Mouse (Mus musculus) fat pad, adult 2 months (tissue): ENCODE measurements around the gene Myl4.

Source experiments
- DNase-seq: peaks from one replicate; pipeline ENCODE4 v3.0.0-alpha.2; 2011; ENCODE audit warnings: low read depth, low spot score; ENCODE audit errors: extremely low read depth

Gene Myl4

DNA sequence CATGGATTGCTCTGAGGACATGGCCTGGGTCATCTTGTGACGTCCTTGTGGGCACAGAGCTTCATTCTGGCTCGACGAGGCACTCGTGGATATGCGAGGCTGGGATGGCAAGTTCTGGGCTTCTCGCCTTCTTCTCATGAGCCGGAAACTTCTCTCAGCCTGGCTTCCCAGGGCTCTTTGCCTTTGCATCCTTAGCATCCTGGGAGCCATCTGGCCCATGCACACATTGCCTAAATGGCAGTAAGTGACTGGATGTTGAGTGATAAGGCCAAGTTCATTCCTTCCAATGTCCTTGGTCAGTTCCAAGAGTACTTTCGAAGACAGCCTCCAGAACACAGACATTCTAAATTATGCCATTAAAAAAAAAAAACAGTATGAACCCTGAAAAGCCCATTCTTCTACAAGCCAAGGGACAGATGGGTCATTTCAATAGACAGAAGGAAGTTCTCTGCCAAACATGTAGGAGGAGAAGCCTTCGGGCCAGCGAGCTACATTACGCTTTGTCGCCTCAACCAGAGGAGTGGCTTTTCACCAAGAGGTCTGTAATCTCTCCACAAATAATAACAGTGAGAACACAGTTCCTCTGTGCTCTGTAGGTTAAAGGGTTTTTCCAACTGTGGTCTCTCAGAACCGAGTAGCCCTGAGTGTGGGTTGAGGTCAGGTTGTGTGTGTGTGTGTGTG, 48.9 kb downstream of the Myl4 start:
- DNase-seq: peak; percentile 42

DNA sequence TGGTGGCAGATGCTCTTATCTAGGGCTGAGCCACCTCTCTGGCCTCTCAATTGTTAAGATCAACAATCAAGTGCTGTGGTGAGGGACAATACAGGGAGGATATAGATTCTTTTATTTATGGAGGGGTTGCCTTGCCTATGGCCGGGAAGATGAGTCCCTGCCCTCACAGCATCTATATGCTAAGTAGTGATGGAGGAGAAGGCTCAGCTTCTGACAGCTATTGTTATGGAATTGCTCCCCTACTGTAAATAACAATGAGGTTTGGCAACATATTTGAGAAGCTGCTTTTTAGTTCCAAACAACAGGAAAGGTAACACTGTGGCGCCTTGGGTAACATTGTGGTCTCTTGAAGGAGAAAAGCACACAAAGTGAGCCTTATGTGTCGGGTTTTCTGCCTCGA, 50.2 kb downstream of the Myl4 start:
- no peak for DNase-seq

DNA sequence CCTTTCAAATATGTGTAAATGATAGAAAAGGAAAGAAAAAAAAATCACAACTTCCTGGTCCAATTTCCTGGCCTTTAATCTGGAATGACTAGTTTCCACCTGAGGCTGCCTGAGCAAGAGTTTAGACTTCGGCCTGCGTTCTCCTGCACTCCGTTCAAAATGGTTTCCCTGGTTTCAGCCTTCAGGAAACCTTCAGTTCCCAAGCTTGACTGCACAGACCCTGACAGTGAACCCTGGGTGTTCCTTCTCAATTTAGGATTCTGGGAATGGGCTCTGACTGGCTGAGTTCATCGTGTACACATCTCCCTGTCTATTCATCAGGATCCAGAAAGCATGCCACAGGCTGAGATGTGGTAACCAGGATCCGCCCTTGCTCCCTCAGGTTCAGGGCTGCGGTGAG, 53.7 kb downstream of the Myl4 start:
- no peak for DNase-seq

DNA sequence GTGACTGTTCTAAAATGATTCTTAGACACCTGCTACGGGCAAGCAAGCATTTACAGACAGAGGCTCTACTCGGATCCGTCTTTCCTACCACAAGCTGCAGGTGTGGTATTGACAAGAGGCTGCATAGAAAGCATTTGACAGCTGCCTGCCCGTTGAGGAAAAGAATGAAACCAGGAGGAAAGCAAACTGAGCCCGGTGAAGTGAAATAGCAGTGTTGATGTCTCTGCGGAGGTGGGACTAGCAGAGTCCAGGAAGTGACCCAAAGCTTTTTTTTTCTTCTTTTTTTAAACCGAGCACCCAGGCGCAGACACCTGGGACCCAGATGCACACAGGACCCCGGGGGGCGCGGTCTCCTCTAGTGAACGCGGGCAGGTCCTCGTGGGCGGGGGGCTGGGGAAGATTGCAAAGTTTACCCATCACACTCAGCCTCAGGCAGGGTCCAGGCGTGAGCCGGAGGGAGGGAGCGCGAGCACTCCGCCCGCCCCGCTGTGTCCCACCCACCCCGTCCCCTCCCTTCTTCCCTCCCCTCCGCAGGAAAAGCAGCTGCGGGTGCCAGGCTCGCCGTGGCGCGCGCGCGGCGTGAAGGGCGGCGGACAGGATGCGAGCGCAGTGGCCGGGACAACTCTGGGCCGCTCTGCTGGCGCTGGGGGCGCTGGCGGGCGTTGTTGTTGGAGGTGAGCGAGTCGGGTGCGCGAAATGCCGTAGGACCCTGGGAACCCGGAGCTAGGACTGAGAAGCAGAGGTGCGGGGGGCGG, 57.2 kb downstream of the Myl4 start, which contains the start of gene Itgb3:
TSS of gene Itgb3 (plus strand) at position 510 of the 755 bp plus-strand sequence.
- no peak for DNase-seq

DNA sequence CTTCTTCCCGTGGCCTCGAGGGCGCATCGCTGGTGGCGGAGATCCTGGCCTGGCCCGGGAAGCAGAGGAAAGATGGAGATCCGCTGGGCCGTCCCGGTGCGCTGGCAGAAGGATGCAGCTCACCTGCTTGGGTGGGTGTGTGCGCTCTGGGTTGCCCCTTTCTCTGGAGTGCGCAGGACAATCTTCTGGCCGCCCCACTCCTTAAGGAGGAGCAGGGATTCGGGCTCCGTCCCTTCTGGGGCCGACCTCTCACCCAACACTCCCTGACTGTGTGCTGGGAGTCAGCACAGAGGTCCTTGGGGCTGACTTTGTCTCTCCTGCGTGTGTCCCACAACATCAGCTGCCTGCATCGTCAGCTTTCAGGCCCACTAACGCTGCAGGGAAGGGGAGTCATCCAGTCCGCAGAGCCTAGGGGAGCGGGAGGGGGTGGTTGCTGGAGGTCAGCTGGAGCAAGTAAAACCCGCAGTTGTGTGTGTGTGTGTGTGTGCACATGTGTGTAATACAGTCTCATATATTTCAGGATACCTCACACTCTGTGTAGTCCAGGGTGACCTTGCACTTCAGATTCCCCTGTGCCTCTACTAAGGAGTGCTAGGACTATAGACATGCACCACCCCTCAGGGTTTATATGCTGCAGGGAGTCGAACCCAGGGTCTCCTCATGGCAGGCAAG, 57.9 kb downstream of the Myl4 start:
- DNase-seq: no peak

DNA sequence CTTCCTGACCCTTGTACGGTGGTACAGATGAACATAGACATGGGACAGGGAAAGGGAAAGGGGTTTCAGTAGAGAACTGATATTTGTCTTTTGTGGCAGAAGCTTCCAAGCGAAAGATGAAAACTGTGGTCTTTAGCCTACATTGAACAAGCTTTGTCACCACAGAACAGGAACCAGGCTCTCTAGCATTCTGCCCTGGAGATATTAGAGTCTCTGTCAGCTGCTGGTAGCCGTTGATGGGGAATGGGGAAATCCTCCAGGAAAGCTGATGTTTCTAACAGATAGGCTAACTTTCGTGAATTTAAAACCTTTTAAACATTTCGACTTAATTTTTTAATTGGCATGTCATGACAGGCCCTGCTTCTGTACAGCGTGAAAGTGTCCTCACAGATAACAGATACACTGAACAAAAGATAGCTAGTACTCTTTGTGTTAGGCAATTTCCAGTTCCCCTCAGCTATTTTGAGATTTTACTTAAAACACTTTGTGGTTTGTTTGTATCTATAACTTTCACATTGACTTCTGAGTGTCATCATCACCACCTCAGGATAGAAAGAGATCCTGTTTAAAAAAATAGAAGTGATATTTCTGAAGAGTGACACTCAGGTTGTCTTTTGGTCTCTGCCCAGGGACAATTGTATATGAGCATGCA, 58.7 kb downstream of the Myl4 start:
- DNase-seq: no peak

DNA sequence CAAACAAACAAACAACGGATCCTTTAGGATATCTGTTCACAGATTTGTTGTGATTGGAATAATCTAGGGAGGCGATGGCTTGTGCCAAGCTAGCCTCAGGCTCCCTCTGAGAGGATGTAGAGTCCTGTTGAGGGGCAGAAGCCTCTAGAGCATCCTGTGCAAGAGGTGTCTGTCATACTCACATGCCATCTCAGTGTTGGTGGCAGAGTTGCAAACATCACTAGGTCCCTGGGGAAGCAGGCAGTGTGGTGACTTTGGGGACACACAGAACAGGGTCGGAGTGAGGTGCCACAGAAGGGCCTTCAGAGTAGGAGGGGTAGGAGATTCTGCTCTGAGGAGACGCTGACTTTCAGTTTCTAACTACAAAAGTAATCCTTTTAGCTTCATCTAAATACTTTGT, 59.3 kb downstream of the Myl4 start:
- no peak for DNase-seq

DNA sequence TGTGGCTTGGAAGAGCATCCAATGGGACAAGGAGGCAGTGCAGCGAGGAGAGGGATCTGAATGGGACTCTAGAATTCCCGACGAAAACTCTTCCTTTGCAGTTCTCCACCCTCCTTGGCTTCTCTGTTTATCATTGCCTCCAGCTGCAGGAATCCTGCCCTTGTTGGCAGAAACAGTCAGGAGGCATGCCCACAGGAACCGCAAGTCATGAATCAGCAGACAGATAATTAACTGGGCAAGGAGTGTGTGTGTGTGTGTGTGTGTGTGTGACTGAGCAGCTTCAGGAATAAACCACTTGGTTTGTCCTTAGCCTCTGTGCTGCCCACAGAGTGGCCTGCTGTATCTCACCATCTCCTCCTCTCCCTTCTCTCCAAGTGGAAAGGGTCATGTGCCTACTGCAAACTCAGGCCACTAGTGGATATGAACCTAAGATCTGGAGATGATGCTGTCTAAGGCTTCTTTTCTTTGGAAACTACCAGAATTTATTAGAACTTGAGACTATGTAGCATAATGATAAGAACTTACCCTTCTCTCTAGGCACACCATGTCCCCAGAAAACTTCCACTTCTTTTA, 61.2 kb downstream of the Myl4 start:
- no peak for DNase-seq

DNA sequence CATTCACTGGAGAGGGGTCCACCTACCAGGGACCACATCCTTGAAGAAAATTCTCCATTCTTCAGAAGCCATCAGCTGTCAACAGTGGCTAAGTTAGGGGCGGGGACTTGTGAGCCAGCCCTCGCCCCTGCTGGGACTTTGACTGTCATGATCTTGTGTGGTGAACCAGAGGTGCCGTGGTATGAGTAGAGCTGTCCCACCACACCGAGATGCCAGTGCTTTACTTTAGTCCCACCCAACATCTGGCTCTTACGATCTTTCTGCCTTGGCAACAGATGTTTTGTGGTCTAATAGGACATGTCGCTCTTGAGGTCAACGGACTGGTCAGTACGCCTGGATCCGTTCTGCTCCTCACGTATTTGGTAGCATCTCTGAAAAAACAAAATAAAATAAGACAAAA, 63.1 kb downstream of the Myl4 start:
- no peak for DNase-seq

DNA sequence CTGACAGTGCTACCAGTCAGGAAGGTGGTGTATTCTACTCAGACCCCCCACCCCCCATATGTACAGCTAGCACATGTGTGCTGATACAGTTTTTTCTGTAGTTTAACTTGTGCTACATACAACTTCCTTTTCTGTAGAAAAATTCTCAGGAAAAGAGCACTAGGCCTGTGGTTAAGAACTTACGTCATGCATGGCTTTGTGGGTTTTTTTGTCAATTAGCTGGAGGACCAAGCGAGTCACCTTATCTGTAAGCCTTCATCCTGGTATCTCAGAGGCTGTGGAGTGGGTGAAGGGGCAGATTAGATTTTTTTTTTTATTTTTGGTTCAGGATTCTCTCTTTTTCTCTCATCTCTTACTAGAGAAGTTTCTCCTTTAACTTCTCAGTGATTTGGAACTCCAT, 63.7 kb downstream of the Myl4 start:
- DNase-seq: no peak

DNA sequence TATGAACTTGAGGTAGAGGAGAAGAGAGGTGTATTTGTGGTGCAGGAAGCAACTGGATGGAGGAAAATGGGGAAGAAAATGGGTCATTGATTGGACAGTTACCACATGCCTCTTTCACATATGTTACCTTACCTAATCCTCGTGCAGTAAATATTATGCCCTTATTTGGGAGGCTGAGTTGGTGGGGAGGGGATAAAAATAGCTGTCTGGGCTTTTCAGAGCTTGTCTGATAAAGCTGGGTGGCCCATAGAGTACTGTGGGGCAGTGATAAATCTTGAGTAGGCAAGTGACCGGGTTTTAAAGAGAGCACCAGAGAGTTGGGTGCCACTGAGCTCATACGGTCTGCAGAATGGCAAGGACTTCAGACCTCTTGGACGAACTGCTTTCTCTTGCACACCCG, 65.7 kb downstream of the Myl4 start:
- no peak for DNase-seq

DNA sequence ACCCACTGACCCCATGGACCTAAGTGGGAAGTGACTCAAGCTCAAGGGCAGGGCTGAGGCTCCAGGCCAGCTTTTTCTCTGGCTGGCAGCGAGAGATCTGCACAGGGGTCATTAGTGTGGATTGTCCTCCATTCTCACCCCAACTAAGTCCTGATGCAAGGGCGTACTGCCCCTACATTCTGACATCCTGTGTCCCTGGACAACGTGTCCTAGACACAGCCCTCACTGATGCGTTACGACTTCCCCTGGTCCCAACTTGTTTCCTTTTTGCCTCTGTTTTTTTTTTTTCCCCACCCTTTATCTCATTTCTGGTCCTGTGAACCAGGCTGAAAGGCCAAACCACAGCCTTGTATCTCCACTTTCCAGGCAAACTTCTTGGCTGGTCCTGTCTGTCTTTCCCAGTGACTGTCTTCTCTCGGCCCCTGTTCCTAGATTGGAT, 68.2 kb downstream of the Myl4 start:
- no peak for DNase-seq

DNA sequence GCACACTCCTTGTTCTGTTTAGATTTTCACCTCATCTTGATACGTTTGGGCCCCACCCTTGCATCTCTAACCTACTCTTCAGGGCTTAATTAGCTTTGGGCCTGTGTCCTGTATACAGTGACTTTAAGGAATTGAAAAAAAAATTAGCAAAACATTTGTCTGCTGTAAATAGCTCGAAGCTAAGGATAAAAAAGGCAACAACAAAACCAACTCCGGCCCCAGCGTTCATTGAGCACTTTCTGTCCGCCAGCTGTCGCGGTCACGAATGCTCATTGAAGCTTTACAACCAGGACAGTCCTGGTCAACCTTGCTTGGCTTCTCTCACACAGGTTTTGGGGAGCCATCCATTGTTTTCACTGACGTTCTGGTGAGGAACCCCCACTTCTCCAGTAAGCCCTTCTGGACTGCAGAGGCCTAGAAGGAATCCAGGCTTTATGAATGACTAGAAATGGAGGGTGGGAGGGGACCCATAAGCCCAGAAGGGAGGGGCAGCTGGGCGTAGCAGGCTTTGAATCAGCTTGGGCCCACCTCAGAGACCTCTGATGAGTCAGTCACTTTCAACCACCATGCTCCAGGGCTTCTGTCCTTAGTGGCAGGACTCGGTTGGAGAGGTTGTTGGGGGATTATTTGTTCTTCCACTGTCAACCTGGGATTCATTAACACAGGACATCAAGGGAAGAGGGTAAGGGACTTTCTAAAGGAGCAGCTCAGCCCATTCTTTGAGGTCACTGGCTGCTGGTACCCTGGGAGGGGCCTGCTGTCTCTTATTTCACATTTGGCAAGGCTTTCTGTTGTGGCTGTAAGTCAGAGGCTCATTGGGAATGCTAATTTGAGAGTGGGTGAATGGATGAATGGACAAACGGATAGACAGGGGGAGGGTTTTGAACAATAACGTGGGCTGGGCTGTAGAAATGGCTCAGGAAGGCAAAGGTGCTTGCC, 68.9 kb downstream of the Myl4 start:
- DNase-seq: no peak

DNA sequence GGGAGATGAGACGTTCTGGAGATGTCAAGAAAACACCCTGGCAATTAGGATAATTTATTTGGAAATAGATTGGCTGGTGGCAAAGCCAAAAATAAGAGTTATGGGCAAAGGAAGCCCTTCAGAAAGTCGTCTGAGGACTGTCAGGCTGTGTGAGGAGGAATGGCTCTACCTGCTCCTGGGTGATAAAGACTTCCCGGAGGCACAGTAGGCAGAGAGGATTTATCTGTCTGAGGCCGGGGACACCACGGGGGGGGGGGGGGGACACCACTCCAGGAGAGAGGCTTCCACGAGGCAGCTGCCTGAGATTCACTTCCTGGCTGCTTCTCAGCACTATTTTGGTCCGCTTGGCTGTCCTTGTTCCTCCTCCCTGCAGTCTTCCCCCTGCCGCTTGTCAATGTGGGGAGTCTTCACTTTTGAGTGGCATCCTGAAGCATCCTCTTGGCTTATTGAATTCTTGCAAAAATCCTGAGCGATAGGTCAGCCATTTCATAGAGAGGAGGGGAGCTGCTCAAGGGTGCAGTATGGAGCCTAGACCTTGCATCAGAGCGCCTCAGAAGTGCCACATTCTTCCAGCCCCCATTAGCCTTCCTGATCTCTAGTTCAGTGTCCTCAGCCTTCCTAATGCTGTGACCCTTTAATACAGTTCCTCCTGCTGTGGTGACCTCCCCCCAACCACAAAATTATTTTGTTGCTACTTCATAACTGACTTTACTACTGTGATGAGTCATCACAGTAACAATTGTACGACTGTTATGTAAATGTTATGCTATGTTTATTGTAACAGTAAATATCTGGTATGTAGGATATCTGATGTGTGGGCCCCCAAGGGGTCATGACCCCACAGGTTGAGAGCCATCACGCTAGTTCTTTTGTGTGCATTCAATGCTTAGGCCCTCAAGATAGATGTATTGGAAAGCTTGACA, 71.8 kb downstream of the Myl4 start:
- no peak for DNase-seq

DNA sequence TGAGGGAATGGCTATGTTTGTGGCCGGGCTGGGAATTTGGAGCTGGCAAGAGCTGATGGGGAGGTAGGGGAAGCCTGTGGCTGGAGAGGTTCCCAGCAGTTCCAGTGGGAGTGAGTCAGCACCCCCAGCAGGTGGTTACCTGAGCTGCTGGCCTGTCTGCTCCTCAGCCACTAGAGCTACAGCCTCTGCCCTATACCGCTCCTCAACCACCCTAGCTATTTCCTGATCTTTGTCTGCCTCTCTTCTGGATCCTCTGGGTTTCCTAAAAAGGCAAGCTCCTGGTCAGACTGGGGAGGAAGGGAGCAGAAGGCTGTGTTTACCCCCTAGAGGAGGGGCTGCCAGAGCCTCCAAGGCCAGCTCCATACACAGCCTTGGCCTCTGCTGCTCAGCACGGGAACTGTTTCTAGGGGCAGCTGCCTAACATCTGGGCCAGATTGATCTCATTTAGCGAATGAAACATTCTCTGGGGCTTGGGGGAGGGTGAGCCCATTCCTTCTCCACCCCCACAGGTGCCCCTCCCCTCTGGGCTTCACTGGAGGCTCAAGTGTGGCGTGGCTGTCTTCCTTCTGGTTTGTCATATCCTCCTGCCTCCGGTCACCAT, 74.4 kb downstream of the Myl4 start:
- no peak for DNase-seq

DNA sequence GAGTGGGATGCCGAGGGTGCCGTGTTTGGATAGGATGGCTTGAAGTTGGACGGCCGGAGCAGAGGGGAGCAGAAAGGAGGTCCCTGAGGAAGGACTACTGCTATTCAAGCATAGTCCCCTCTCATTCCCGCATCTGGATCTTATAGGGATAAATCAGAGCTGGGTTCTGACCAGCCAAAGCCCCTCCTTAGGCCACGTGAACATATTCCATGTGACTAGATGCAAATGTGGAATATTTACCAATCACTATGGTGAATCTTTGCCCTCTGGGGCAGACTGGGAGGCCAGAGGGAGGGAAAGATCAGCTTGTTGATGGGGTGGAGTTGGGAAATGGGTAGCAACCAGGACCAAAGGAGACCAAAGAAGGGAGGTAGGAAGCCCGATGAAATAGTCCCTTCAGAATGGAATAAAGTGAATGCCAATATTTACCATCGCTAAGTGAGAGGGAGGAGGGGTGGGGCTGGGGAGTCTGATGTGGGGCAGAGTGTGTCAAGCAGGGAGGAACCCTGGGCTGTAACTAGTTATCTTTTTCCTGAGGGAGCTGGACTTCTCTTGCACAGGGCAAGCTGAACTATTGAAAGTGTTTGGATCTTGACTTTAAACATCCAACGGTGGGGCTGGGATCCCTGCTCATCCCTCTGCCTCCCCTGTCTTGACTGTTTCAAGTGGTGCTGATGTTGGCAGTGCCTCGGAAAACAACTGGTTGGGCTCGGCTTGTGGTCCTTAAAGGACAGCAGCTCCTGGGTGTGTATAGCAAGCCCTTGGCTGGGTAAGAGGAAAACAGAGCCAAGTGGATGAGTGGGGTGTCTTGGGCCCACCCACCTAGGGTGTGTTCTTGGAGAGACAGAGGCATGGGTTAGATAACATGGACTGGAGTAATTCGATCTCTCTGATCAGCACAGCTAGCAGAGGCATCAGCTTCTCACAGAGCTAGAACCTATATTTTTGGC, 75.3 kb downstream of the Myl4 start:
- no peak for DNase-seq

DNA sequence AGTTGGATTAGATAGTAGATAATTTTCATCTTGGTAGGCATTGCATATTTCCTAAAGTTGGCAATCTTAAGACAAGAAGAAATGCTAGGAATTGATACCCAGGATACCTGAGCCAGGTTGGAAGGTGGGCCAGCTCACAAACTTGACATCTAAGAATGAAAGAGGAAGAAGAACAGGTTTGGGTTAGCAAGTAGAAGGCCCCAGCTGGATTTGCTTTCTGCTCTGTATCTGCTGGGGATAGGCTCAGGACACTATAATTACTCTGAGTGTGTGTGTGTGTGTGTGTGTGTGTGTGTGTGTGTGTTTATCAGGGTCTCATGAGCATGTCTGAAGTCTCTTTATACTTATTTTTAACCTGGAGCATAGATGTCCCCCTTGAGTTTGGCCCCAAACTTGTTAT, 76.2 kb downstream of the Myl4 start:
- no peak for DNase-seq
